Mouse (Mus musculus): ENCODE data around the gene Zap70. TPM values are rescaled to one million over a fixed set of nuclear protein-coding genes. Genes with fewer than 3 reads are reported as not detected.

Zap70 gene
- total RNA-seq (2021): 1 to 10 TPM; 2.1 to 2.4 TPM
- long read RNA-seq, experiment 1, partial matches to known transcripts: 0 of 2 reads
- long read RNA-seq, experiment 1, other reads (novel, unspliced or antisense): 1 of 2 reads
- long read RNA-seq, experiment 2: 0 reads

GRCm38 (mm10) chr1:36761568-36761967 is at the start of gene Zap70:
TSS of gene Zap70 (plus strand) at chr1:36761798.
- DNase-seq: no peak

GRCm38 (mm10) chr1:36714311-36714710 is 47.3 kb upstream of the Zap70 start, which contains the start of gene Actr1b:
TSS of gene Actr1b (minus strand) at chr1:36714422.
- no peak for DNase-seq

- no peak for DNase-seq
These were observed 42.8 kb upstream of the Zap70 start for GRCm38 (mm10) chr1:36718786-36719185.

GRCm38 (mm10) chr1:36723146-36724056 is 38.2 kb upstream of the Zap70 start:
- DNase-seq: no peak

GRCm38 (mm10) chr1:36724057-36724431 is 37.6 kb upstream of the Zap70 start:
- DNase-seq: no peak

GRCm38 (mm10) chr1:36737300-36737699 is 24.3 kb upstream of the Zap70 start:
- DNase-seq: peak; percentile 89

GRCm38 (mm10) chr1:36739231-36739630 is 22.4 kb upstream of the Zap70 start:
- no peak for DNase-seq

- no peak for DNase-seq
These were observed 18.6 kb upstream of the Zap70 start for GRCm38 (mm10) chr1:36743046-36743445.

GRCm38 (mm10) chr1:36744268-36744944 is 17.2 kb upstream of the Zap70 start:
- peak; percentile 82 for DNase-seq

- no peak for DNase-seq
These were observed 15.9 kb upstream of the Zap70 start for GRCm38 (mm10) chr1:36745661-36746060.

- DNase-seq: peak; percentile 59
These were observed 15.1 kb upstream of the Zap70 start for GRCm38 (mm10) chr1:36746452-36746851.

GRCm38 (mm10) chr1:36753932-36754675 is 7.5 kb upstream of the Zap70 start:
- DNase-seq: no peak

- DNase-seq: no peak
These were observed 3.0 kb upstream of the Zap70 start for GRCm38 (mm10) chr1:36758553-36758952.

GRCm38 (mm10) chr1:36759076-36759475 is 2.5 kb upstream of the Zap70 start:
- no peak for DNase-seq

GRCm38 (mm10) chr1:36760401-36760800 is 1.2 kb upstream of the Zap70 start:
- no peak for DNase-seq

GRCm38 (mm10) chr1:36761061-36761460 is 537 bp upstream of the Zap70 start:
- DNase-seq: no peak

GRCm38 (mm10) chr1:36766431-36767205 is 5.0 kb downstream of the Zap70 start:
- DNase-seq: no peak

- DNase-seq: no peak
These were observed 5.7 kb downstream of the Zap70 start for GRCm38 (mm10) chr1:36767321-36767720.

- DNase-seq: no peak
These were observed 7.2 kb downstream of the Zap70 start for GRCm38 (mm10) chr1:36768786-36769185.

- DNase-seq: no peak
These were observed 8.4 kb downstream of the Zap70 start for GRCm38 (mm10) chr1:36769951-36770350.

- DNase-seq: no peak
These were observed 9.4 kb downstream of the Zap70 start for GRCm38 (mm10) chr1:36770998-36771397.
